Mouse (Mus musculus): Measurements from ENCODE around the gene Rhbdf2. TPM values are rescaled to one million over a fixed set of nuclear protein-coding genes. Genes with fewer than 3 reads are reported as not detected.
"Not testable (repeated sequence)": the region's sequence is repeated elsewhere in the genome, so short reads cannot be mapped to it uniquely, and the experiment has no call there.

Gene Rhbdf2
- total RNA-seq, 1 experiment: 29.3 TPM

- peaks cover 1 to 6% of the 10 kb centered on the region in 2 experiments; a peak in 2 of 4 replicates for H3K4me1 ChIP-seq (ENCODE audit: control insufficient read depth in 2 of 2, insufficient read depth in 2 of 2, low read length in 2 of 2, poor library complexity in 1 of 2)
- no peak for TF ChIP-seq ZC3H11A (IDR thresholded peaks at IDR 0.05; ENCODE audit: borderline replicate concordance, low read depth, low read length)
- no peak for TF ChIP-seq MAFK (IDR thresholded peaks at IDR 0.05; ENCODE audit: insufficient read depth, low read depth, low read length)
- TF ChIP-seq ZNF384 (IDR thresholded peaks at IDR 0.05; ENCODE audit: low read depth, low read length): no peak
- TF ChIP-seq HCFC1 (IDR thresholded peaks at IDR 0.05; ENCODE audit: borderline replicate concordance, insufficient read depth, low read length): no peak
- TF ChIP-seq CHD2 (IDR thresholded peaks at IDR 0.05; ENCODE audit: low read depth, low read length): no peak
- peaks cover 12% of the 10 kb centered on the region for H3K36me3 ChIP-seq (ENCODE audit: control insufficient read depth, insufficient read depth, low read length, poor library complexity, severe bottlenecking)
- no peak overlapping the region for H3K4me3 ChIP-seq (ENCODE audit: insufficient read depth in 1 of 2, low read depth in 1 of 2, low read length in 2 of 2, poor library complexity in 1 of 2, severe bottlenecking in 1 of 2)
- no peaks in the 10 kb centered on the region for H3K9me3 ChIP-seq (ENCODE audit: control insufficient read depth, insufficient read depth, low read depth, low read length)
- no peak overlapping the region for H3K9ac ChIP-seq (ENCODE audit: insufficient read depth, low read depth, low read length, poor library complexity, severe bottlenecking)
- in situ Hi-C loops (cut with MboI; ENCODE audit: low sequenced_read_pairs in 2 of 2, unreplicated experiment in 2 of 2): no loop called here
- no peak overlapping the region for H3K27ac ChIP-seq (ENCODE audit: insufficient read depth, low read depth, low read length, poor library complexity, severe bottlenecking)
- no peak for DNase-seq (ENCODE audit: low read depth, low spot score)
Measured at GRCm38 (mm10) chr11:116667930-116668329, 41.1 kb upstream of the Rhbdf2 start.

- in situ Hi-C loops (cut with MboI; ENCODE audit: low sequenced_read_pairs in 2 of 2, unreplicated experiment in 2 of 2); H3K9ac ChIP-seq (ENCODE audit: insufficient read depth, low read depth, low read length, poor library complexity, severe bottlenecking); H3K36me3 ChIP-seq (ENCODE audit: control insufficient read depth, insufficient read depth, low read length, poor library complexity, severe bottlenecking); H3K9me3 ChIP-seq (ENCODE audit: control insufficient read depth, insufficient read depth, low read depth, low read length); H3K4me3 ChIP-seq (ENCODE audit: insufficient read depth in 1 of 2, low read depth in 1 of 2, low read length in 2 of 2, poor library complexity in 1 of 2, severe bottlenecking in 1 of 2); H3K27ac ChIP-seq (ENCODE audit: insufficient read depth, low read depth, low read length, poor library complexity, severe bottlenecking); H3K4me1 ChIP-seq (ENCODE audit: control insufficient read depth in 2 of 2, insufficient read depth in 2 of 2, low read length in 2 of 2, poor library complexity in 1 of 2); DNase-seq (ENCODE audit: low read depth, low spot score): not testable (repeated sequence)
Measured at GRCm38 (mm10) chr11:116667012-116667411, 40.2 kb upstream of the Rhbdf2 start.

- in situ Hi-C loops (cut with MboI; ENCODE audit: low sequenced_read_pairs in 2 of 2, unreplicated experiment in 2 of 2): no loop called here
- no peak overlapping the region for H3K27ac ChIP-seq (ENCODE audit: insufficient read depth, low read depth, low read length, poor library complexity, severe bottlenecking)
- TF ChIP-seq CHD2 (IDR thresholded peaks at IDR 0.05; ENCODE audit: low read depth, low read length) (no peak), MAFK (IDR thresholded peaks at IDR 0.05; ENCODE audit: insufficient read depth, low read depth, low read length) (no peak), ZNF384 (IDR thresholded peaks at IDR 0.05; ENCODE audit: low read depth, low read length) (no peak), ZC3H11A (IDR thresholded peaks at IDR 0.05; ENCODE audit: borderline replicate concordance, low read depth, low read length) (no peak), HCFC1 (IDR thresholded peaks at IDR 0.05; ENCODE audit: borderline replicate concordance, insufficient read depth, low read length) (no peak)
Measured at GRCm38 (mm10) chr11:116666566-116666965, 39.7 kb upstream of the Rhbdf2 start.

GRCm38 (mm10) chr11:116665289-116665688, 38.5 kb upstream of the Rhbdf2 start:
- TF ChIP-seq MAFK (IDR thresholded peaks at IDR 0.05; ENCODE audit: insufficient read depth, low read depth, low read length) (no peak), CHD2 (IDR thresholded peaks at IDR 0.05; ENCODE audit: low read depth, low read length) (no peak), ZNF384 (IDR thresholded peaks at IDR 0.05; ENCODE audit: low read depth, low read length) (no peak), HCFC1 (IDR thresholded peaks at IDR 0.05; ENCODE audit: borderline replicate concordance, insufficient read depth, low read length) (no peak), ZC3H11A (IDR thresholded peaks at IDR 0.05; ENCODE audit: borderline replicate concordance, low read depth, low read length) (no peak)
- in situ Hi-C loops (cut with MboI; ENCODE audit: low sequenced_read_pairs in 2 of 2, unreplicated experiment in 2 of 2): no loop called here
- DNase-seq (ENCODE audit: low read depth, low spot score): no peak
- H3K9ac ChIP-seq (ENCODE audit: insufficient read depth, low read depth, low read length, poor library complexity, severe bottlenecking): no peak overlapping the region
- H3K4me1 ChIP-seq (ENCODE audit: control insufficient read depth in 2 of 2, insufficient read depth in 2 of 2, low read length in 2 of 2, poor library complexity in 1 of 2): peaks cover 1 to 18% of the 10 kb centered on the region in 2 experiments; a peak in 2 of 4 replicates
- no peaks in the 10 kb centered on the region for H3K9me3 ChIP-seq (ENCODE audit: control insufficient read depth, insufficient read depth, low read depth, low read length)
- H3K36me3 ChIP-seq (ENCODE audit: control insufficient read depth, insufficient read depth, low read length, poor library complexity, severe bottlenecking): no peaks in the 10 kb centered on the region
- no peak overlapping the region for H3K4me3 ChIP-seq (ENCODE audit: insufficient read depth in 1 of 2, low read depth in 1 of 2, low read length in 2 of 2, poor library complexity in 1 of 2, severe bottlenecking in 1 of 2)
- no peak overlapping the region for H3K27ac ChIP-seq (ENCODE audit: insufficient read depth, low read depth, low read length, poor library complexity, severe bottlenecking)

More at GRCm38 (mm10) chr11:116666566-116666965, 39.7 kb upstream of the Rhbdf2 start:
- Histone ChIP-seq H3K9ac (ENCODE audit: insufficient read depth, low read depth, low read length, poor library complexity, severe bottlenecking) (no peak overlapping the region), H3K36me3 (ENCODE audit: control insufficient read depth, insufficient read depth, low read length, poor library complexity, severe bottlenecking) (no peaks in the 10 kb centered on the region), H3K4me3 (ENCODE audit: insufficient read depth in 1 of 2, low read depth in 1 of 2, low read length in 2 of 2, poor library complexity in 1 of 2, severe bottlenecking in 1 of 2) (no peak overlapping the region), H3K4me1 (ENCODE audit: control insufficient read depth in 2 of 2, insufficient read depth in 2 of 2, low read length in 2 of 2, poor library complexity in 1 of 2) (peaks cover 1 to 13% of the 10 kb centered on the region in 2 experiments; a peak in 3 of 4 replicates), H3K9me3 (ENCODE audit: control insufficient read depth, insufficient read depth, low read depth, low read length) (no peaks in the 10 kb centered on the region)
- DNase-seq (ENCODE audit: low read depth, low spot score): no peak

GRCm38 (mm10) chr11:116661948-116662377, 35.1 kb upstream of the Rhbdf2 start:
- peaks cover 1 to 31% of the 10 kb centered on the region in 2 experiments; a peak in 2 of 4 replicates for H3K4me1 ChIP-seq (ENCODE audit: control insufficient read depth in 2 of 2, insufficient read depth in 2 of 2, low read length in 2 of 2, poor library complexity in 1 of 2)
- no peak overlapping the region for H3K9ac ChIP-seq (ENCODE audit: insufficient read depth, low read depth, low read length, poor library complexity, severe bottlenecking)
- H3K27ac ChIP-seq (ENCODE audit: insufficient read depth, low read depth, low read length, poor library complexity, severe bottlenecking): no peak overlapping the region
- TF ChIP-seq CHD2 (IDR thresholded peaks at IDR 0.05; ENCODE audit: low read depth, low read length): no peak
- no peaks in the 10 kb centered on the region for H3K9me3 ChIP-seq (ENCODE audit: control insufficient read depth, insufficient read depth, low read depth, low read length)
- no peak overlapping the region for H3K4me3 ChIP-seq (ENCODE audit: insufficient read depth in 1 of 2, low read depth in 1 of 2, low read length in 2 of 2, poor library complexity in 1 of 2, severe bottlenecking in 1 of 2)
- in situ Hi-C loops (cut with MboI; ENCODE audit: low sequenced_read_pairs in 2 of 2, unreplicated experiment in 2 of 2): no loop called here
- H3K36me3 ChIP-seq (ENCODE audit: control insufficient read depth, insufficient read depth, low read length, poor library complexity, severe bottlenecking): no peaks in the 10 kb centered on the region
- DNase-seq (ENCODE audit: low read depth, low spot score): no peak

All from ES-E14 (cell line).